Mouse (Mus musculus) layer of hippocampus, adult 9-10 months (tissue): Measurements from ENCODE around the gene Acot8.

Experiments used
- DNase-seq: peaks from one replicate; pipeline ENCODE4 v3.0.0; 2022; ENCODE audit warnings: low spot score

Gene Acot8

GRCm38 (mm10) chr2:164781876-164782275 lies 22.8 kb downstream of the Acot8 start:
- no peak for DNase-seq

GRCm38 (mm10) chr2:164779481-164780086 lies 25.1 kb downstream of the Acot8 start, which contains the start of gene Tnnc2:
Tnnc2 (minus strand) TSS chr2:164779967.
- DNase-seq: no peak

GRCm38 (mm10) chr2:164778809-164779208 lies 25.9 kb downstream of the Acot8 start:
- DNase-seq: no peak

GRCm38 (mm10) chr2:164778015-164778287 lies 26.7 kb downstream of the Acot8 start:
- no peak for DNase-seq

- no peak for DNase-seq
Observed at GRCm38 (mm10) chr2:164777246-164778014, 27.3 kb downstream of the Acot8 start.

- DNase-seq: no peak
Observed at GRCm38 (mm10) chr2:164776801-164777200, 27.9 kb downstream of the Acot8 start.

GRCm38 (mm10) chr2:164776130-164776529 lies 28.6 kb downstream of the Acot8 start:
- no peak for DNase-seq

GRCm38 (mm10) chr2:164773989-164774364 lies 30.7 kb downstream of the Acot8 start:
- DNase-seq: no peak

GRCm38 (mm10) chr2:164773229-164773988 lies 31.3 kb downstream of the Acot8 start:
- DNase-seq: no peak

GRCm38 (mm10) chr2:164771123-164771522 lies 33.6 kb downstream of the Acot8 start:
- no peak for DNase-seq

- DNase-seq: no peak
Observed at GRCm38 (mm10) chr2:164770279-164770678, 34.4 kb downstream of the Acot8 start.

- DNase-seq: peak; percentile 96
Observed at GRCm38 (mm10) chr2:164769258-164770037, 35.2 kb downstream of the Acot8 start, which contains the start of gene Ube2c. Ube2c (plus strand) TSS chr2:164769898.

GRCm38 (mm10) chr2:164767812-164768540 lies 36.7 kb downstream of the Acot8 start:
- no peak for DNase-seq

GRCm38 (mm10) chr2:164765841-164766240 lies 38.8 kb downstream of the Acot8 start:
- DNase-seq: no peak

- no peak for DNase-seq
Observed at GRCm38 (mm10) chr2:164762593-164762992, 42.1 kb downstream of the Acot8 start.

- DNase-seq: no peak
Observed at GRCm38 (mm10) chr2:164761971-164762370, 42.7 kb downstream of the Acot8 start.

- DNase-seq: no peak
Observed at GRCm38 (mm10) chr2:164761502-164761901, 43.2 kb downstream of the Acot8 start.

- no peak for DNase-seq
Observed at GRCm38 (mm10) chr2:164760059-164760833, 44.4 kb downstream of the Acot8 start.

- no peak for DNase-seq
Observed at GRCm38 (mm10) chr2:164758692-164759091, 46.0 kb downstream of the Acot8 start.

GRCm38 (mm10) chr2:164757841-164758240 lies 46.8 kb downstream of the Acot8 start:
- DNase-seq: no peak

GRCm38 (mm10) chr2:164754800-164755199 lies 49.9 kb downstream of the Acot8 start:
- DNase-seq: no peak
